Mouse (Mus musculus) layer of hippocampus, postnatal 36 days (tissue): Measurements from ENCODE around the gene Lurap1. TPM values are rescaled to one million over a fixed set of nuclear protein-coding genes. Genes with fewer than 3 reads are reported as not detected.

Experiments used
- DNase-seq, 2 experiments: peaks; one replicate each; pipeline ENCODE4 v3.0.0; 2022
- total RNA-seq, 2 experiments: library from RNA; stranded (reverse); gene quantifications; 2 replicates each; pipeline ENCODE4 v1.2.3; 2021

Lurap1 gene
- total RNA-seq, 2 experiments from 2014 or later, result 21.8 to 23.8 TPM

GRCm38 (mm10) chr4:116160769-116161168, 9.6 kb upstream of the Lurap1 start:
- peak; percentile 69 to 70 for DNase-seq

- no peak for DNase-seq
Observed at GRCm38 (mm10) chr4:116159912-116160311, 8.8 kb upstream of the Lurap1 start.

GRCm38 (mm10) chr4:116157882-116158281, 6.7 kb upstream of the Lurap1 start:
- no peak for DNase-seq

- DNase-seq, result no peak
Observed at GRCm38 (mm10) chr4:116152702-116153101, 1.6 kb upstream of the Lurap1 start.

GRCm38 (mm10) chr4:116150862-116151221, 296 bp downstream of the Lurap1 start:
- DNase-seq, result no peak

GRCm38 (mm10) chr4:116150156-116150861, 829 bp downstream of the Lurap1 start:
- peak; percentile 49 to 60 for DNase-seq

GRCm38 (mm10) chr4:116149812-116150155, 1.4 kb downstream of the Lurap1 start:
- DNase-seq, result no peak

GRCm38 (mm10) chr4:116143891-116144717, 7.0 kb downstream of the Lurap1 start:
- peak; percentile 74 to 76 for DNase-seq

GRCm38 (mm10) chr4:116143317-116143811, 7.8 kb downstream of the Lurap1 start:
- DNase-seq, result no peak

GRCm38 (mm10) chr4:116142269-116142668, 8.9 kb downstream of the Lurap1 start:
- DNase-seq, result no peak

- no peak for DNase-seq
Observed at GRCm38 (mm10) chr4:116141736-116142135, 9.4 kb downstream of the Lurap1 start.

- no peak for DNase-seq
Observed at GRCm38 (mm10) chr4:116140801-116141574, 10.2 kb downstream of the Lurap1 start.

- no peak for DNase-seq
Observed at GRCm38 (mm10) chr4:116137421-116137996, 13.6 kb downstream of the Lurap1 start.

- no peak for DNase-seq
Observed at GRCm38 (mm10) chr4:116134990-116135389, 16.1 kb downstream of the Lurap1 start.

- DNase-seq, result no peak
Observed at GRCm38 (mm10) chr4:116133126-116133525, 18.0 kb downstream of the Lurap1 start.

- no peak for DNase-seq
Observed at GRCm38 (mm10) chr4:116127956-116128355, 23.2 kb downstream of the Lurap1 start.

GRCm38 (mm10) chr4:116125803-116126386, 25.2 kb downstream of the Lurap1 start:
- DNase-seq, result no peak

GRCm38 (mm10) chr4:116123602-116124519, 27.3 kb downstream of the Lurap1 start, which contains the start of the genes Rad54l and Pomgnt1:
Gene Rad54l, minus strand, starts transcription at chr4:116123690.
Gene Pomgnt1, plus strand, starts transcription at chr4:116123840.
- peak; percentile 75 to 78 for DNase-seq

- DNase-seq, result no peak
Observed at GRCm38 (mm10) chr4:116122762-116123161, 28.4 kb downstream of the Lurap1 start.

GRCm38 (mm10) chr4:116111486-116111885, 39.7 kb downstream of the Lurap1 start:
- no peak for DNase-seq

GRCm38 (mm10) chr4:116110695-116111094, 40.4 kb downstream of the Lurap1 start:
- no peak for DNase-seq
